25 mouse cellular contexts compared by ENCODE assay signal in genomic region chr5:147679316-147679715, GRCm38 (mm10). TPM values are rescaled to one million over a fixed set of nuclear protein-coding genes. Genes with fewer than 3 reads are reported as not detected.
"Had no signal": no experiment of that assay in that cellular context is flagged by ENCODE, and none has a peak within 500 bp of the region (broad histone marks: within the 10 kb centered on the region; RNA-seq: fewer than 3 reads in every experiment).

No protein-coding gene starts in this region.

- H3K9ac ChIP-seq: kidney, embryonic 15.5 days; limb, embryonic 13.5 days; liver, embryonic 12.5 days; liver, embryonic 15.5 days; lung, embryonic 15.5 days; midbrain, embryonic 13.5 days; neural tube, embryonic 12.5 days; neural tube, embryonic 15.5 days had no signal

- H3K27ac ChIP-seq: kidney, embryonic 15.5 days; left cerebral cortex, adult 2 months; limb, embryonic 10.5 days; limb, embryonic 13.5 days; liver, embryonic 12.5 days; liver, embryonic 15.5 days; lung, embryonic 15.5 days; midbrain, embryonic 13.5 days; neural tube, embryonic 12.5 days; neural tube, embryonic 15.5 days; stomach, postnatal 0 days had no signal

- DNase-seq: kidney, postnatal 10 days; kidney, postnatal 36 days; layer of hippocampus, postnatal 36 days; liver; lung, adult 18-20 months; lung, postnatal 10 days; lung, postnatal 36 days; right cerebral cortex, adult 18-20 months; right cerebral cortex, postnatal 14 days; right cerebral cortex, postnatal 4 days; thymus, adult 2 months; thymus, postnatal 14 days; thymus, postnatal 4 days had no signal

- ATAC-seq: liver, embryonic 12.5 days; midbrain, embryonic 13.5 days had no signal

- H3K27me3 ChIP-seq: limb, embryonic 13.5 days; liver, embryonic 12.5 days; liver, embryonic 15.5 days; lung, embryonic 15.5 days; midbrain, embryonic 13.5 days; neural tube, embryonic 12.5 days; neural tube, embryonic 15.5 days had no signal

- H3K4me3 ChIP-seq: kidney, embryonic 15.5 days; left cerebral cortex, adult 2 months; limb, embryonic 10.5 days; limb, embryonic 13.5 days; liver, embryonic 12.5 days; liver, embryonic 15.5 days; lung, embryonic 15.5 days; midbrain, embryonic 13.5 days; neural tube, embryonic 12.5 days; neural tube, embryonic 15.5 days had no signal

- H3K36me3 ChIP-seq: kidney, embryonic 15.5 days; limb, embryonic 10.5 days; limb, embryonic 13.5 days; liver, embryonic 12.5 days; liver, embryonic 15.5 days; lung, embryonic 15.5 days; midbrain, embryonic 13.5 days; neural tube, embryonic 12.5 days; neural tube, embryonic 15.5 days had no signal

- H3K4me1 ChIP-seq: limb, embryonic 13.5 days; liver, embryonic 12.5 days; liver, embryonic 15.5 days; lung, embryonic 15.5 days; neural tube, embryonic 12.5 days had no signal

RNA-seq across cellular contexts. Expression of gene Flt1, which starts 46.5 kb away (rescaled TPM):
- total RNA-seq: megakaryocyte-erythroid progenitor cell, adult 5-6 weeks had no signal
